Mouse (Mus musculus) myocyte (in vitro differentiated cells): ENCODE data around the gene Atxn2l. TPM values are rescaled to one million over a fixed set of nuclear protein-coding genes. Genes with fewer than 3 reads are reported as not detected.

Experiments used
- H3K27me3 ChIP-seq: one replicate; pipeline ENCODE4 v1.6.1; 2011; ENCODE audit not compliant: control insufficient read depth, insufficient read depth, insufficient read length
- H3K36me3 ChIP-seq: one replicate; pipeline ENCODE4 v1.6.1; 2011; ENCODE audit not compliant: control insufficient read depth, insufficient read depth
- H3K4me2 ChIP-seq: one replicate; pipeline ENCODE4 v1.6.1; 2011; ENCODE audit warnings: low read depth, control low read depth
- H3K4me3 ChIP-seq: one replicate; pipeline ENCODE4 v1.5.1; 2011; ENCODE audit warnings: mild to moderate bottlenecking, control low read depth, moderate library complexity
- H3K79me2 ChIP-seq: one replicate; pipeline ENCODE4 v1.6.1; 2011; ENCODE audit not compliant: control insufficient read depth, insufficient read depth
- H3ac ChIP-seq: one replicate; pipeline ENCODE4 v1.6.1; 2011; ENCODE audit not compliant: control insufficient read depth, insufficient read length
- CEBPB ChIP-seq: IDR thresholded peaks from 2 replicates; pipeline ENCODE4 v1.6.1; 2011; ENCODE audit warnings: mild to moderate bottlenecking, moderate library complexity; ENCODE audit not compliant: poor library complexity, insufficient read depth, severe bottlenecking
- E2F4 ChIP-seq: IDR thresholded peaks from one replicate; pipeline ENCODE4 v1.6.1; 2011; ENCODE audit warnings: mild to moderate bottlenecking, control low read depth, moderate library complexity; ENCODE audit not compliant: insufficient read depth
- MAX ChIP-seq: IDR thresholded peaks from one replicate; pipeline ENCODE4 v1.6.1; 2011; ENCODE audit warnings: low read depth, mild to moderate bottlenecking, control low read depth
- MYOD1 ChIP-seq, 3 experiments: IDR thresholded peaks; one replicate each; pipeline ENCODE4 v1.6.1; 2011; ENCODE audit warnings: control low read depth in 2 of 3, low read depth in 2 of 3, mild to moderate bottlenecking in 2 of 3, moderate library complexity in 1 of 3; ENCODE audit not compliant: insufficient read length in 2 of 3, control insufficient read depth in 1 of 3
- MYOG ChIP-seq, 3 experiments: IDR thresholded peaks; one replicate each; pipeline ENCODE4 v1.6.1; 2011; ENCODE audit warnings: control low read depth in 2 of 3, low read depth in 2 of 3, mild to moderate bottlenecking in 2 of 3; ENCODE audit not compliant: insufficient read length in 2 of 3, control insufficient read depth in 1 of 3, insufficient read depth in 1 of 3
- POLR2A ChIP-seq: IDR thresholded peaks from one replicate; pipeline ENCODE4 v1.6.1; 2011; ENCODE audit warnings: low read depth, mild to moderate bottlenecking, control low read depth, moderate library complexity; ENCODE audit not compliant: insufficient read length
- POLR2AphosphoS2 ChIP-seq: IDR thresholded peaks from one replicate; pipeline ENCODE4 v1.6.1; 2011; ENCODE audit warnings: low read depth, control low read depth; ENCODE audit not compliant: insufficient read length
- REST ChIP-seq: IDR thresholded peaks from one replicate; pipeline ENCODE4 v1.6.1; 2011; ENCODE audit warnings: mild to moderate bottlenecking, control low read depth, moderate library complexity; ENCODE audit not compliant: insufficient read depth, insufficient read length
- SRF ChIP-seq: IDR thresholded peaks from one replicate; pipeline ENCODE4 v1.6.1; 2011; ENCODE audit warnings: low read depth; ENCODE audit not compliant: control insufficient read depth, insufficient read length
- TCF12 ChIP-seq: IDR thresholded peaks from one replicate; pipeline ENCODE4 v1.6.1; 2011; ENCODE audit warnings: mild to moderate bottlenecking, control low read depth; ENCODE audit not compliant: poor library complexity, insufficient read depth, severe bottlenecking
- TCF3 ChIP-seq: IDR thresholded peaks from one replicate; pipeline ENCODE4 v1.6.1; 2011; ENCODE audit warnings: low read depth, control low read depth; ENCODE audit not compliant: insufficient read length
- USF1 ChIP-seq: IDR thresholded peaks from one replicate; pipeline ENCODE4 v1.6.1; 2011; ENCODE audit warnings: low read depth, mild to moderate bottlenecking, control low read depth, moderate library complexity
- polyA plus RNA-seq: library from polyadenylated mRNA; unstranded; fragments of >200 nt; fragmentation: generic; extraction: Trizol; gene quantifications from one replicate; pipeline ENCODE4 v1.2.1, GENCODE M21; 2012; ENCODE audit warnings: missing spikeins

Gene Atxn2l
- polyA plus RNA-seq, 1 experiment: 104 TPM

GRCm38 (mm10) chr7:126463547-126463946 is 39.7 kb downstream of the Atxn2l start:
- TF ChIP-seq E2F4 (no peak), MYOG (IDR thresholded peaks at IDR 0.05; ENCODE audit: control insufficient read depth in 1 of 3, insufficient read depth in 1 of 3, insufficient read length in 2 of 3, low read depth in 2 of 3) (no peak), REST (no peak), SRF (no peak), POLR2AphosphoS2 (peak; percentile 50), CEBPB (no peak), POLR2A (peak; percentile 53)
- no peaks in the 10 kb centered on the region for H3K27me3 ChIP-seq
- peaks cover 8% of the 10 kb centered on the region for H3K79me2 ChIP-seq
- H3ac ChIP-seq: no peak overlapping the region
- H3K4me3 ChIP-seq: peak overlapping the region; percentile 54
- peaks cover 4% of the 10 kb centered on the region for H3K36me3 ChIP-seq
- peak overlapping the region; percentile 82 for H3K4me2 ChIP-seq

GRCm38 (mm10) chr7:126463004-126463403 is 40.2 kb downstream of the Atxn2l start, which contains the start of gene Atp2a1:
Gene Atp2a1 (minus strand): TSS chr7:126463108.
- TF ChIP-seq USF1: no peak
- no peak for TF ChIP-seq TCF12
- no peak for TF ChIP-seq MYOG (IDR thresholded peaks at IDR 0.05; ENCODE audit: control insufficient read depth in 1 of 3, insufficient read depth in 1 of 3, insufficient read length in 2 of 3, low read depth in 2 of 3)
- peak; percentile 67 for TF ChIP-seq POLR2AphosphoS2
- no peak for TF ChIP-seq MAX
- TF ChIP-seq POLR2A: no peak
- TF ChIP-seq E2F4: no peak
- no peak for TF ChIP-seq CEBPB
- no peak for TF ChIP-seq SRF
- no peak for TF ChIP-seq REST
- no peak for TF ChIP-seq TCF3
- peak in 2 of 3 experiments; percentile 65 to 78 for TF ChIP-seq MYOD1 (IDR thresholded peaks at IDR 0.05; ENCODE audit: control insufficient read depth in 1 of 3, insufficient read length in 2 of 3, low read depth in 2 of 3)
- H3K36me3 ChIP-seq: peaks cover 4% of the 10 kb centered on the region
- no peaks in the 10 kb centered on the region for H3K27me3 ChIP-seq
- peaks cover 8% of the 10 kb centered on the region for H3K79me2 ChIP-seq
- no peak within 1 kb of the TSS for H3ac ChIP-seq
- peak within 1 kb of the TSS; percentile 82 for H3K4me2 ChIP-seq
- peak within 1 kb of the TSS; percentile 54 for H3K4me3 ChIP-seq

- TF ChIP-seq E2F4 (no peak), POLR2AphosphoS2 (peak; percentile 66), USF1 (no peak), REST (no peak), MYOG (IDR thresholded peaks at IDR 0.05; ENCODE audit: control insufficient read depth in 1 of 3, insufficient read depth in 1 of 3, insufficient read length in 2 of 3, low read depth in 2 of 3) (peak in 1 of 3 experiments; percentile 18), MAX (no peak), MYOD1 (IDR thresholded peaks at IDR 0.05; ENCODE audit: control insufficient read depth in 1 of 3, insufficient read length in 2 of 3, low read depth in 2 of 3) (no peak), CEBPB (no peak), TCF3 (no peak), SRF (no peak), POLR2A (peak; percentile 63), TCF12 (no peak)
Measured at GRCm38 (mm10) chr7:126461626-126462025, 41.6 kb downstream of the Atxn2l start.

GRCm38 (mm10) chr7:126460623-126461399 is 42.4 kb downstream of the Atxn2l start:
- H3K4me3 ChIP-seq: peak overlapping the region; percentile 54
- peaks cover 14% of the 10 kb centered on the region for H3K36me3 ChIP-seq
- no peak overlapping the region for H3ac ChIP-seq
- H3K4me2 ChIP-seq: peak overlapping the region; percentile 82
- no peaks in the 10 kb centered on the region for H3K27me3 ChIP-seq
- peaks cover 8% of the 10 kb centered on the region for H3K79me2 ChIP-seq
- peak; percentile 33 for TF ChIP-seq POLR2A
- TF ChIP-seq USF1: no peak
- TF ChIP-seq SRF: no peak
- peak; percentile 39 for TF ChIP-seq TCF12
- no peak for TF ChIP-seq REST
- TF ChIP-seq MYOG (IDR thresholded peaks at IDR 0.05; ENCODE audit: control insufficient read depth in 1 of 3, insufficient read depth in 1 of 3, insufficient read length in 2 of 3, low read depth in 2 of 3): peak; percentile 72 to 97 (median 90)
- TF ChIP-seq MAX: no peak
- peak; percentile 33 for TF ChIP-seq TCF3
- TF ChIP-seq POLR2AphosphoS2: peak; percentile 77
- peak; percentile 69 to 95 (median 93) for TF ChIP-seq MYOD1 (IDR thresholded peaks at IDR 0.05; ENCODE audit: control insufficient read depth in 1 of 3, insufficient read length in 2 of 3, low read depth in 2 of 3)
- TF ChIP-seq CEBPB: no peak
- no peak for TF ChIP-seq E2F4

More at GRCm38 (mm10) chr7:126461626-126462025, 41.6 kb downstream of the Atxn2l start:
- Histone ChIP-seq H3K4me3 (peak overlapping the region; percentile 54), H3K27me3 (no peaks in the 10 kb centered on the region), H3ac (no peak overlapping the region), H3K4me2 (peak overlapping the region; percentile 82), H3K79me2 (peaks cover 8% of the 10 kb centered on the region), H3K36me3 (peaks cover 6% of the 10 kb centered on the region)
